Mouse (Mus musculus): ENCODE measurements at regions not wholly inside any gene's neighbourhood (a gene's known extent, or its start where the extent isn't known, plus 50 kb on each side); places are given as distances from the start of the nearest gene placed in this dataset.

DNA sequence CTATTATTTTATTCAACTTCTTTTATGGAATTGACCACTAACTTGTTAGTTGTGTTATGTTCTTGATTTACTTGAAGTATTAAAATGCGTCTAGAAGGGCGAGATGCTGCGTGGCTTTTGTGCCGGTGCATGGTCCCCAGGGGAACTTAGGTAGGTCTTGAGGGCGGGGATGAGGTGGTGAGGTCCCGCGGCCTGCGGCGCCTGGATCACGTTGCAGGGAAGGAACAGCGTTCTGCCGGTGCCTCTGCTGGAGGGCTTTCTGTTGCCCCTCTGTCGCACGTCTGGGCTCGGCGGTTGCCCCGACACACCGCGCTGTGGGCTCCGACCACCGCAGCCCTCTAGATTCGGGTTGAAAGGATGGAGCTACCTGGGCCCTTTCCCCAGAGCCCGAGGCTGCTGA, 136.7 kb upstream of the Gm10181 start:
- no peak for TF ChIP-seq POLR2A (IDR thresholded peaks at IDR 0.05; ENCODE audit: extremely low read depth, insufficient read depth, low read length)
- no peak for TF ChIP-seq CTCF (IDR thresholded peaks at IDR 0.05; ENCODE audit: low read depth, low read length)

Measured in liver, adult 2 months (tissue).